In the genomic region with DNA sequence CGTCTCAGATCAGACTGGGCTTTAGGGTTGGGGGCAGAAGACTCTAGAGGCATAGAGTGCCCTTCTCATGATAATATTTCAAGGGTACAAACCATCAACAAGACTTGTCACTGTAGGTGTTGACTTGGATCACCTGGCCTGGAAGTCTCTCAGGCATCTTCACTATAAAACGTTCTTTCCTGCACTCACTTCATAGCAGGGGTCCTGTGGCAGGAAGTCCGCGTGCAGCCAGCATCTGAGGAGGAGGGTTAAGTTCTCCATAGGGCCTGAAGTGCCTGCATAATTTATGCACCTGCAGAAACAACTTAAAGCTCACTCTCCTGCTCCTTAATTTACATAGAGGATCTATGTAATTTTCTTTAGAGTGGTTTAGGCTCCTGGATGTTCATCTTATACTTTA, we compare ENCODE assay signal across 28 mouse cellular contexts. TPM values are rescaled to one million over a fixed set of nuclear protein-coding genes. Genes with fewer than 3 reads are reported as not detected.
DNase-seq lines count a peak whose midpoint lies in the region; ATAC-seq lines count a peak whose summit lies in the region.
"Had no signal": no experiment of that assay in that cellular context is flagged by ENCODE, and none has a peak within 500 bp of the region (broad histone marks: within the 10 kb centered on the region; RNA-seq: fewer than 3 reads in every experiment).

No protein-coding gene starts in this region.

- ATAC-seq in midbrain, embryonic 11.5 days (ENCODE audit: low FRiP score): no peak
- ATAC-seq in midbrain, embryonic 16.5 days: no peak
- ATAC-seq: activated CD4-positive, CD25-positive, alpha-beta regulatory T cell, adult 4 months; CD4-positive, CD25-positive, alpha-beta regulatory T cell, adult 4 months; forebrain, embryonic 14.5 days; forebrain, embryonic 16.5 days; Patski had no signal

- no peaks in the 10 kb centered on the region for H3K4me1 ChIP-seq in midbrain, embryonic 11.5 days (ENCODE audit: control insufficient read depth, insufficient read depth, low read length)
- no peaks in the 10 kb centered on the region for H3K4me1 ChIP-seq in midbrain, embryonic 16.5 days (ENCODE audit: control insufficient read depth, insufficient read depth, low read length)
- H3K4me1 ChIP-seq in limb, embryonic 10.5 days: peaks cover 17% of the 10 kb centered on the region
- H3K4me1 ChIP-seq: embryonic facial prominence, embryonic 12.5 days; forebrain, embryonic 12.5 days had no signal

- no peak overlapping the region for H3K27ac ChIP-seq in midbrain, embryonic 11.5 days (ENCODE audit: low read depth, low read length)
- no peak overlapping the region for H3K27ac ChIP-seq in midbrain, embryonic 16.5 days (ENCODE audit: low read length)
- H3K27ac ChIP-seq in limb, embryonic 10.5 days: 0 out of 2 replicates have a peak overlapping the region, but pooled peaks have one; percentile 14
- H3K27ac ChIP-seq: embryonic facial prominence, embryonic 10.5 days; embryonic facial prominence, embryonic 12.5 days; forebrain, embryonic 12.5 days had no signal

- peak; percentile 41 for DNase-seq in midbrain, embryonic 11.5 days (ENCODE audit: low spot score, missing footprints)
- DNase-seq in thymus, postnatal 4 days: peak; percentile 18
- no peak for DNase-seq in thymus, postnatal 0 days (ENCODE audit: low spot score)
- DNase-seq in R1 (ENCODE audit: low read depth, low spot score): peak; percentile 88
- no peak for DNase-seq in limb, embryonic 10.5 days (ENCODE audit: low spot score)
- DNase-seq in heart, postnatal 4 days: no peak
- no peak for DNase-seq in urinary bladder, postnatal 4 days (ENCODE audit: low spot score in 2 of 2)
- DNase-seq: adrenal gland, adult 8-10 months; adrenal gland, postnatal 14 days; adrenal gland, postnatal 36 days; B cell, adult 2 months; cerebellum, adult 11-12 months; cerebellum, adult 2 months; cerebellum, adult 9-10 months; cerebellum, postnatal 10 days; cerebellum, postnatal 25 days had no signal

- no peak overlapping the region for H3K9ac ChIP-seq in midbrain, embryonic 11.5 days (ENCODE audit: low read length)
- no peak overlapping the region for H3K9ac ChIP-seq in midbrain, embryonic 16.5 days (ENCODE audit: low read depth, low read length)
- H3K9ac ChIP-seq: embryonic facial prominence, embryonic 12.5 days; forebrain, embryonic 12.5 days had no signal

- no peaks in the 10 kb centered on the region for H3K9me3 ChIP-seq in midbrain, embryonic 11.5 days (ENCODE audit: control insufficient read depth, low read length)
- H3K9me3 ChIP-seq in midbrain, embryonic 16.5 days (replicated peaks; ENCODE audit: control insufficient read depth, low read length, poor library complexity, severe bottlenecking): no peaks in the 10 kb centered on the region
- no peaks in the 10 kb centered on the region for H3K9me3 ChIP-seq in limb, embryonic 10.5 days (replicated peaks)

- no peak overlapping the region for H3K4me3 ChIP-seq in midbrain, embryonic 11.5 days (ENCODE audit: low read depth, low read length)
- H3K4me3 ChIP-seq in midbrain, embryonic 16.5 days (ENCODE audit: low read depth, low read length): no peak overlapping the region
- no peak overlapping the region for H3K4me3 ChIP-seq in limb, embryonic 10.5 days
- H3K4me3 ChIP-seq: embryonic facial prominence, embryonic 10.5 days; embryonic facial prominence, embryonic 12.5 days; forebrain, embryonic 12.5 days had no signal

- H3K27me3 ChIP-seq in midbrain, embryonic 11.5 days (ENCODE audit: control insufficient read depth, insufficient read depth, low read length): no peaks in the 10 kb centered on the region
- H3K27me3 ChIP-seq in midbrain, embryonic 16.5 days (ENCODE audit: control insufficient read depth, insufficient read depth, low read depth, low read length): no peaks in the 10 kb centered on the region
- no peaks in the 10 kb centered on the region for H3K27me3 ChIP-seq in limb, embryonic 10.5 days (ENCODE audit: low read depth, poor library complexity, severe bottlenecking)
- H3K27me3 ChIP-seq: embryonic facial prominence, embryonic 12.5 days; forebrain, embryonic 12.5 days; Patski had no signal

- H3K4me2 ChIP-seq in midbrain, embryonic 11.5 days: no peak overlapping the region
- no peak overlapping the region for H3K4me2 ChIP-seq in midbrain, embryonic 16.5 days (ENCODE audit: low read length)
- H3K4me2 ChIP-seq: embryonic facial prominence, embryonic 12.5 days; forebrain, embryonic 12.5 days had no signal

- WGBS in midbrain, embryonic 11.5 days: 48% methylated on average over 4 of the region's 4 CpGs
- WGBS in midbrain, embryonic 16.5 days: 50% methylated on average over 4 of the region's 4 CpGs
- 47% methylated on average over 4 of the region's 4 CpGs for WGBS in limb, embryonic 10.5 days

- H3K36me3 ChIP-seq in midbrain, embryonic 11.5 days (ENCODE audit: control insufficient read depth, insufficient read depth, low read length): no peaks in the 10 kb centered on the region
- no peaks in the 10 kb centered on the region for H3K36me3 ChIP-seq in midbrain, embryonic 16.5 days (ENCODE audit: control insufficient read depth, insufficient read depth, low read length)
- no peaks in the 10 kb centered on the region for H3K36me3 ChIP-seq in limb, embryonic 10.5 days
- H3K36me3 ChIP-seq: embryonic facial prominence, embryonic 10.5 days; embryonic facial prominence, embryonic 12.5 days; forebrain, embryonic 12.5 days had no signal

RNA-seq across cellular contexts. Expression of a gene that starts 18.4 kb away (rescaled TPM):
- polyA plus RNA-seq in midbrain, embryonic 11.5 days (2014; fragmentation: Nextera tagmentation; extraction: Ambion mirVana): not detected in 2 replicates
- polyA plus RNA-seq in midbrain, embryonic 16.5 days (2015; fragmentation: Nextera tagmentation; extraction: Ambion mirVana): not detected in 2 replicates
- 0.57 and 0.68 TPM in 2 replicates for polyA plus RNA-seq in thymus, postnatal 0 days (2015; fragmentation: Nextera tagmentation; extraction: Ambion mirVana)
- polyA plus RNA-seq in limb, embryonic 10.5 days (2016; fragmentation: Nextera tagmentation; extraction: Ambion mirVana): not detected in 2 replicates
- not detected for total RNA-seq in heart, postnatal 4 days (2021)
- total RNA-seq: adrenal gland, postnatal 14 days; adrenal gland, postnatal 36 days; CH12.LX; G1E had no signal
- polyA plus RNA-seq: embryonic facial prominence, embryonic 10.5 days; embryonic facial prominence, embryonic 12.5 days; embryonic facial prominence, embryonic 14.5 days; forebrain, embryonic 12.5 days; forebrain, embryonic 14.5 days; forebrain, embryonic 16.5 days; Patski had no signal

RNA-seq across cellular contexts. Expression of a gene that starts 28.0 kb away (rescaled TPM):
- polyA plus RNA-seq in midbrain, embryonic 11.5 days (2014; fragmentation: Nextera tagmentation; extraction: Ambion mirVana): 0.18 TPM in 1 of 2 replicates, not detected in the other
- 0.16 TPM in 1 of 2 replicates, not detected in the other for polyA plus RNA-seq in midbrain, embryonic 16.5 days (2015; fragmentation: Nextera tagmentation; extraction: Ambion mirVana)
- 40.0 and 43.5 TPM in 2 replicates for polyA plus RNA-seq in thymus, postnatal 0 days (2015; fragmentation: Nextera tagmentation; extraction: Ambion mirVana)
- 0.36 and 1.2 TPM in 2 replicates for polyA plus RNA-seq in limb, embryonic 10.5 days (2016; fragmentation: Nextera tagmentation; extraction: Ambion mirVana)
- total RNA-seq in heart, postnatal 4 days (2021): under 1 TPM in 1 of 2 experiments, not detected in 1; 0.24 TPM
- polyA plus RNA-seq: forebrain, embryonic 16.5 days; G1E had no signal

Comparison
In these comparisons a context has a peak if more than half of its experiments do, and no peak if none do; other contexts are left out.
1. DNase-seq: peak in midbrain, embryonic 11.5 days (single experiment), thymus, postnatal 4 days (single experiment) and R1 (single experiment); none in thymus, postnatal 0 days (single experiment), limb, embryonic 10.5 days (single experiment), heart, postnatal 4 days (single experiment) and urinary bladder, postnatal 4 days (0 of 2).
2. RNA of a gene that starts 28.0 kb away (polyA plus RNA-seq): 40.0 to 43.5 TPM in thymus, postnatal 0 days; 0.36 to 1.2 TPM in limb, embryonic 10.5 days, 0.18 TPM in midbrain, embryonic 11.5 days and 0.16 TPM in midbrain, embryonic 16.5 days; every median in the first group is over 10 times any median in the second.